In genomic region chr10:70976633-70977032, GRCm38 (mm10) we compare ENCODE assay signal across 23 mouse cellular contexts.
"Had no signal": no experiment of that assay in that cellular context is flagged by ENCODE, and none has a peak within 500 bp of the region (broad histone marks: within the 10 kb centered on the region; RNA-seq: fewer than 3 reads in every experiment).

No protein-coding gene starts in this region.

- H3K4me2 ChIP-seq: limb, embryonic 13.5 days; liver, embryonic 12.5 days; liver, embryonic 15.5 days; midbrain, embryonic 12.5 days; neural tube, embryonic 13.5 days had no signal

- H3K4me1 ChIP-seq: limb, embryonic 10.5 days; liver, embryonic 12.5 days; liver, embryonic 15.5 days; midbrain, embryonic 12.5 days had no signal

- H3K27me3 ChIP-seq: limb, embryonic 13.5 days; liver, embryonic 12.5 days; liver, embryonic 15.5 days; midbrain, embryonic 12.5 days; neural tube, embryonic 13.5 days had no signal

- H3K4me3 ChIP-seq: layer of hippocampus, adult 2 months; limb, embryonic 10.5 days; limb, embryonic 13.5 days; liver, embryonic 12.5 days; liver, embryonic 15.5 days; midbrain, embryonic 12.5 days; myocyte; neural tube, embryonic 13.5 days had no signal

- H3K36me3 ChIP-seq: limb, embryonic 10.5 days; limb, embryonic 13.5 days; liver, embryonic 12.5 days; liver, embryonic 15.5 days; midbrain, embryonic 12.5 days; neural tube, embryonic 13.5 days had no signal

- DNase-seq: kidney, adult 18-20 months; kidney, adult 9 months; layer of hippocampus, adult 9-11 months; liver; lung, adult 18-20 months; lung, postnatal 4 days; retina, postnatal 1 day; right cerebral cortex, postnatal 25 days; spleen, adult 18-20 months; thymus, adult 2 months; thymus, postnatal 14 days; thymus, postnatal 4 days had no signal

- H3K9ac ChIP-seq: limb, embryonic 13.5 days; liver, embryonic 12.5 days; liver, embryonic 15.5 days; midbrain, embryonic 12.5 days; neural tube, embryonic 13.5 days had no signal

- ATAC-seq: liver, embryonic 12.5 days; lung, postnatal 0 days; midbrain, embryonic 16.5 days had no signal

- H3K9me3 ChIP-seq: limb, embryonic 10.5 days; limb, embryonic 13.5 days; liver, embryonic 15.5 days; midbrain, embryonic 12.5 days; neural tube, embryonic 13.5 days had no signal

- H3K27ac ChIP-seq: kidney, postnatal 0 days; layer of hippocampus, adult 2 months; limb, embryonic 10.5 days; limb, embryonic 13.5 days; liver, embryonic 12.5 days; liver, embryonic 15.5 days; midbrain, embryonic 12.5 days had no signal
